In the genomic region with DNA sequence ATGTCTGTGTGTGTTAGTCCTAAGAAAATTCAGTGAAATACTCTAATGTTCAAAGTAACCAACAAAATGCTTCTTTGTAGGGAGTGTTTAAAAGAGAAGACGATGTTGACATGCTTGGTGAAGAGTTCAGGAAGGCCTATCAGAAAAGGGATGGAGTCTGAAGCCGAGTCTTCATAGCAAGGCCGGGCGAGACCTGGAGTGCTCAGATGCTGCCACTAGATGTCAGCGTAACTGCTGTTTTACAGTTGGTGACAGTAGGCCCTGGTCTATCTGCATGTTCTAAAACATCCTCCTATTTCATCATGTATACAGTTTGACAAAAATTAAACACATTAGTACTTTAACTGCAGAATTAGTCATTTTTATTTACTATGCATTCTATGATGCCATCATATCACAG, we compare ENCODE assay signal across 8 mouse cellular contexts. TPM values are rescaled to one million over a fixed set of nuclear protein-coding genes. Genes with fewer than 3 reads are reported as not detected.
DNase-seq lines count a peak whose midpoint lies in the region; TF ChIP-seq lines count a peak whose summit lies in the region.

No protein-coding gene starts in this region.

- 23% methylated on average over 5 of the region's 5 CpGs for WGBS in embryonic facial prominence, embryonic 10.5 days
- WGBS in olfactory bulb, adult 2 months, result 18% methylated on average over 5 of the region's 5 CpGs

- H3K4me3 ChIP-seq in CH12.LX (replicated peaks in 1 of 3; ENCODE audit: low read depth in 2 of 3, low read length in 2 of 3, poor library complexity in 1 of 3), result no peak overlapping the region
- no peak overlapping the region for H3K4me3 ChIP-seq in embryonic facial prominence, embryonic 10.5 days
- no peak overlapping the region for H3K4me3 ChIP-seq in olfactory bulb, adult 2 months (ENCODE audit: insufficient read depth, low read depth, low read length)

- no peak for TF ChIP-seq EP300 in CH12.LX (IDR thresholded peaks at IDR 0.05; ENCODE audit: low read length)

- TF ChIP-seq RAD21 in CH12.LX (IDR thresholded peaks at IDR 0.05; ENCODE audit: low read depth, low read length), result peak; percentile 86

- H3K79me2 ChIP-seq in CH12.LX (replicated peaks; ENCODE audit: control insufficient read depth, extremely low read depth, insufficient read depth, poor library complexity, severe bottlenecking), result no peaks in the 10 kb centered on the region

- no peak overlapping the region for H3K4me2 ChIP-seq in CH12.LX (ENCODE audit: insufficient read depth, low read depth, poor library complexity, severe bottlenecking)

- intact Hi-C loops in heart, postnatal 10 days (cut with DNase I), result loop anchor here (2.0 to 10.0 kb wide), 3 partner anchors 74 to 217 kb away; partner anchors contain the start of gene Rfx7

- TF ChIP-seq CTCF in CH12.LX (conservative IDR thresholded peaks at IDR 0.05 in 1 of 2, IDR thresholded peaks at IDR 0.05 in 1 of 2; ENCODE audit: low read depth in 2 of 2, low read length in 2 of 2), result peak; percentile 61 to 91; a peak in 3 of 4 replicates
- TF ChIP-seq CTCF in olfactory bulb, adult 2 months (IDR thresholded peaks at IDR 0.05; ENCODE audit: insufficient read depth, low read depth, low read length), result peak; percentile 46; the same call in 1 of the 2 replicates

- TF ChIP-seq POLR2A in CH12.LX (IDR thresholded peaks at IDR 0.05; ENCODE audit: low read depth, low read length), result no peak
- TF ChIP-seq POLR2A in olfactory bulb, adult 2 months (IDR thresholded peaks at IDR 0.05; ENCODE audit: insufficient read depth, low read depth, low read length), result no peak

- H3K9me3 ChIP-seq in CH12.LX (replicated peaks; ENCODE audit: low read length), result no peaks in the 10 kb centered on the region
- no peaks in the 10 kb centered on the region for H3K9me3 ChIP-seq in embryonic facial prominence, embryonic 10.5 days

- in situ Hi-C loops in CH12.LX (cut with MboI; ENCODE audit: low pct_ligation_motif_present, low pct_unique_long_range_greater_than_20kb, low sequenced_read_pairs), result no loop called here

- H3K4me1 ChIP-seq in CH12.LX (ENCODE audit: control insufficient read depth in 1 of 2, insufficient read depth in 2 of 2), result peaks cover 4 to 22% of the 10 kb centered on the region in 2 experiments; a peak in 3 of 4 replicates
- H3K4me1 ChIP-seq in embryonic facial prominence, embryonic 10.5 days, result no peaks in the 10 kb centered on the region
- H3K4me1 ChIP-seq in olfactory bulb, adult 2 months (ENCODE audit: control insufficient read depth, insufficient read depth, low read length), result no peaks in the 10 kb centered on the region

- no peaks in the 10 kb centered on the region for H3K27me3 ChIP-seq in CH12.LX (replicated peaks)
- no peaks in the 10 kb centered on the region for H3K27me3 ChIP-seq in embryonic facial prominence, embryonic 10.5 days (replicated peaks; ENCODE audit: low read depth, poor library complexity, severe bottlenecking)

- DNase-seq in CH12.LX (ENCODE audit: extremely low read depth), result peak; percentile 75
- DNase-seq in adrenal gland, adult 8-10 months, result peak; percentile 30
- DNase-seq in embryonic facial prominence, embryonic 10.5 days (ENCODE audit: low spot score), result peak; percentile 56
- peak; percentile 67 to 78 for DNase-seq in heart, postnatal 10 days
- peak; percentile 75 for DNase-seq in layer of hippocampus, adult 11-12 months (ENCODE audit: low spot score)
- DNase-seq in lung, adult 18-20 months, result peak; percentile 54 to 58
- DNase-seq in thymus, postnatal 25 days, result peak; percentile 84

- H3K9ac ChIP-seq in CH12.LX (ENCODE audit: insufficient read depth, low read depth), result no peak overlapping the region

- dilution Hi-C loops in CH12.LX (cut with MboI; ENCODE audit: extremely low pct_ligation_motif_present, extremely low pct_unique_long_range_greater_than_20kb, low sequenced_read_pairs), result no loop called here

- H3K36me3 ChIP-seq in CH12.LX (replicated peaks in 1 of 2; ENCODE audit: control insufficient read depth in 1 of 2, insufficient read depth in 1 of 2, low read length in 1 of 2), result peaks cover 45 to 89% of the 10 kb centered on the region in 2 experiments
- H3K36me3 ChIP-seq in embryonic facial prominence, embryonic 10.5 days (replicated peaks), result peaks cover 94% of the 10 kb centered on the region

- H3K27ac ChIP-seq in CH12.LX (ENCODE audit: insufficient read depth, low read depth), result no peak overlapping the region
- no peak overlapping the region for H3K27ac ChIP-seq in embryonic facial prominence, embryonic 10.5 days (replicated peaks)
- H3K27ac ChIP-seq in olfactory bulb, adult 2 months (ENCODE audit: insufficient read depth, low read depth, low read length), result no peak overlapping the region

TF ChIP-seq in CH12.LX, 34 proteins besides CTCF, POLR2A, EP300 and RAD21:
- TF ChIP-seq MYC (IDR thresholded peaks at IDR 0.05; ENCODE audit: low read depth, low read length), result 0 out of 2 replicates have a peak, but pooled peaks have one; percentile 32
- 0 out of 2 replicates have a peak, but pooled peaks have one; percentile 20 for TF ChIP-seq IRF4 (IDR thresholded peaks at IDR 0.05; ENCODE audit: low read depth, low read length)
- no peak for TF ChIP-seq JUN (IDR thresholded peaks at IDR 0.05; ENCODE audit: insufficient read depth, low read depth, low read length)
- no peak for TF ChIP-seq TBP (conservative IDR thresholded peaks at IDR 0.05; ENCODE audit: low read depth, low read length)
- peak; percentile 76 for TF ChIP-seq SMC3 (IDR thresholded peaks at IDR 0.05; ENCODE audit: low read depth, low read length)

RNA-seq across cellular contexts. Expression of gene Mns1, which starts 20.4 kb away (rescaled TPM):
- total RNA-seq in CH12.LX (2012; rRNA removed), result 19.4 and 32.2 TPM in 2 replicates
- 16.7 and 19.8 TPM in 2 replicates for total RNA-seq in CH12.LX (2014; rRNA removed)
- polyA plus RNA-seq in CH12.LX (2012; ENCODE audit: insufficient read length, low read depth), result 66.0 and 87.7 TPM in 2 replicates
- 1 to 10 TPM; 1.3 to 2.1 (median 2.0) TPM for total RNA-seq in adrenal gland, adult 8-10 months (2022)
- polyA plus RNA-seq in embryonic facial prominence, embryonic 10.5 days (2016; fragmentation: Nextera tagmentation; extraction: Ambion mirVana), result 59.8 and 62.4 TPM in 2 replicates
- under 1 TPM; 0.72 to 0.87 TPM for total RNA-seq in heart, postnatal 10 days (2021)
- polyA plus RNA-seq in olfactory bulb, adult 2 months (2012; ENCODE audit: insufficient read depth, insufficient read length, low replicate concordance, missing spikeins), result not detected in 2 replicates

RNA-seq across cellular contexts. Expression of gene Tex9, which starts 33.8 kb away (rescaled TPM):
- 12.7 and 16.7 TPM in 2 replicates for total RNA-seq in CH12.LX (2012; rRNA removed)
- 12.1 and 17.0 TPM in 2 replicates for total RNA-seq in CH12.LX (2014; rRNA removed)
- polyA plus RNA-seq in CH12.LX (2012; ENCODE audit: insufficient read length, low read depth), result 27.4 and 29.2 TPM in 2 replicates
- total RNA-seq in adrenal gland, adult 8-10 months (2022), result 10 to 100 TPM in 2 of 4 experiments, 1 to 10 TPM in 2; 3.9 to 20.1 (median 11.7) TPM
- 53.6 and 56.9 TPM in 2 replicates for polyA plus RNA-seq in embryonic facial prominence, embryonic 10.5 days (2016; fragmentation: Nextera tagmentation; extraction: Ambion mirVana)
- total RNA-seq in heart, postnatal 10 days (2021), result 1 to 10 TPM; 4.2 to 4.7 TPM
- not detected in 2 replicates for polyA plus RNA-seq in olfactory bulb, adult 2 months (2012; ENCODE audit: insufficient read depth, insufficient read length, low replicate concordance, missing spikeins)

Comparison
In these comparisons a context has a peak if more than half of its experiments do, and no peak if none do; other contexts are left out.
1. DNase-seq: peak in every context shown above with its lines; median percentile 84 in thymus, postnatal 25 days; 75 in CH12.LX; 75 in layer of hippocampus, adult 11-12 months; 72 in heart, postnatal 10 days; 56 in embryonic facial prominence, embryonic 10.5 days; 56 in lung, adult 18-20 months; 30 in adrenal gland, adult 8-10 months.
2. RNA of gene Mns1, which starts 20.4 kb away (total RNA-seq): 16.7 to 32.2 TPM in CH12.LX; 1.3 to 2.1 TPM in adrenal gland, adult 8-10 months and 0.72 to 0.87 TPM in heart, postnatal 10 days; every median in the first group is over 4 times any median in the second.